Mouse (Mus musculus) megakaryocyte, embryonic 14.5 days (primary cell): ENCODE measurements around the gene Vps54.

Source experiments
- FLI1 ChIP-seq: IDR thresholded peaks from 2 replicates; pipeline ENCODE4 v1.6.1; 2012; ENCODE audit warnings: low read length, inconsistent platforms, mixed read lengths
- GATA1 ChIP-seq: IDR thresholded peaks from 3 replicates; pipeline ENCODE4 v1.6.1; 2012; ENCODE audit warnings: mixed read lengths, low read length, inconsistent platforms, borderline replicate concordance

DNA sequence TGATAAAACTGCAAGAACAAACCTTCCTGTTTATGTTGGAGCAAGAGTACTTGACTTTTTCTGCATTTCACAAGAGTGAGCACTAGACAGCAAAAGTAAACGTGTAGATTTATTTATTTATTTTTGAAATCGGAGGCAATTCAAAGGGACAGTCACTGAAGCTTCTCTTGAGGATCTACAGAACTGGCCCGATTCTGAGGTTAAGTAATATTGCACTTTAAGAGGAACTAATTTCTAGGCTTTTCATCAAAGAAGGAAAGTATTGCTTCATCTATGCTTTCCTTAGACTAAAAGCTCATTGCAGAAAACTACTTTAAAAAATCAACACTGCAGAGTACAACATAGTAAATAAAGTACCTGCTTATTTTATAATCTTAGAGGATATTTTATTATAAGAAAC is 82.5 kb downstream of the Vps54 start:
- TF ChIP-seq GATA1 (no peak), FLI1 (no peak)
